Mouse (Mus musculus) cerebellum, adult 2 months (tissue): ENCODE data around the gene Gm35315. TPM values are rescaled to one million over a fixed set of nuclear protein-coding genes. Genes with fewer than 3 reads are reported as not detected.

ENCODE experiments used
- DNase-seq, 2 experiments: peaks; one replicate each; pipeline ENCODE4 v3.0.0; 2021
- H3K27ac ChIP-seq: fragments of 200-500 bp; 2 replicates; pipeline ENCODE4 v1.5.1; 2012; ENCODE audit warnings: low read length, control low read depth, inconsistent platforms; ENCODE audit not compliant: insufficient read depth
- H3K27me3 ChIP-seq: fragments of 200-500 bp; 2 replicates; pipeline ENCODE4 v1.6.1; 2012; ENCODE audit warnings: inconsistent platforms, mild to moderate bottlenecking, low read length, moderate library complexity; ENCODE audit not compliant: control insufficient read depth, insufficient read depth
- H3K4me1 ChIP-seq: fragments of 200-500 bp; 2 replicates; pipeline ENCODE4 v1.6.1; 2011; ENCODE audit warnings: low read length; ENCODE audit not compliant: control insufficient read depth, insufficient read depth
- H3K4me3 ChIP-seq: fragments of 200-500 bp; replicated peaks from 2 replicates; pipeline ENCODE3; 2011; ENCODE audit warnings: mild to moderate bottlenecking, low read depth, low read length, control low read depth; ENCODE audit not compliant: insufficient read depth
- CTCF ChIP-seq: fragments of 200-500 bp; IDR thresholded peaks from 2 replicates; pipeline ENCODE4 v1.5.1; 2011; ENCODE audit warnings: low read depth, mild to moderate bottlenecking, control low read depth, low read length, moderate library complexity, borderline replicate concordance; ENCODE audit not compliant: insufficient read depth
- POLR2A ChIP-seq: fragments of 200-500 bp; IDR thresholded peaks from 2 replicates; pipeline ENCODE4 v1.6.1; 2011; ENCODE audit warnings: low read length, control low read depth, borderline replicate concordance; ENCODE audit not compliant: insufficient read depth
- WGBS: fragments of 180-500 bp; shearing (Covaris S2); methylation state at CpG from one replicate; pipeline ENCODE4 v1.1.7; 2018; 5-methylcytosine and 5-hydroxymethylcytosine counted together
- polyA plus RNA-seq: library from polyadenylated mRNA; depleted of rRNA; stranded (reverse); fragments of >200 nt; gene quantifications from 2 replicates; pipeline ENCODE4 v1.2.3, GENCODE M21; 2012; rRNA removed

The Gm35315 gene
- polyA plus RNA-seq, 1 experiment = 0.79 TPM

DNA sequence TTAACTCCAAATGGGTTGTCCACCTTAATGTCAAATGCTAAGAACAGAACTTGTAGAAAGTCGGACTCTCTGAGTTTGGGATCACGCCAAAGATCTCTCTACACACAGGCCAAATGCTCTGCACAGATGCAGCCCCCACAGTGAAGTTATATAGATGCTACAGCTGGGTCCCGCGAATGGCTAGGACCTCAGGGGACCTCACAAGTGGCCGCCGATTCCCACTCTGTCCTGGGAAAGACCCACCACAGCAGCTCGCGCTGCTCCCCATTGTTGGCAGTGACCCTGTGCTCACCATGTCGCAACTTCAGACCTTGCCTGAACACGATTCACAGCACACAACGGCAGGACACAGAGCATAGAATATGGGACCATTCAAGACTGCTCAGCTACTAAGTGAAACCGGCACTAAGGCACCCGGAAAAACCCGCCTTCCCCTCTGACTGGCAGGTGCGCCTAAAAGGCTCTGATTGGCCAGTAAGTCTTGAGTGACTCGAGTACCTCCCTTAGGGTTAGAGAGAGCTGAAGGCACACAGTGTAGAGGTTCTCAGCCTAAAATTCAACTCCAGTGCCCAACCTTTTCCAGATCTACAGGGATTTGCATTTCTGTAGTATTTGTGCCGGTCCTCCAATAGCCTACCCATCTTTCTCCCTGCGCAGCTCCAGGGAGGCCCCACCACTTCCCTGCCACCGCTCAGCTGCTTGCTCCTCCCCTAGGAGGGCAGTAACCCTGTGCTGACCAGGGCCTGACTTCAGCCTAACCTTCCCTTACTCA, 36.4 kb downstream of the Gm35315 start:
- TF ChIP-seq CTCF = no peak
- TF ChIP-seq POLR2A = peak; percentile 42; the same call in 1 of the 2 replicates
- H3K4me1 ChIP-seq = no peaks in the 10 kb centered on the region
- peak overlapping the region; percentile 75 for H3K4me3 ChIP-seq
- H3K27me3 ChIP-seq = no peaks in the 10 kb centered on the region
- DNase-seq = peak; percentile 87
- H3K27ac ChIP-seq = peak overlapping the region; percentile 74; the same call in 1 of the 2 replicates
- 2% methylated on average over 19 of the region's 19 CpGs for WGBS

Other genes with a start within 250 kb of the Gm35315 start
- gene Gm15446, start 171.0 kb downstream of the Gm35315 start, polyA plus RNA-seq = 0.08 and 0.21 TPM in 2 replicates
- 37.5 and 38.5 TPM in 2 replicates for gene Zfp932, start 97.9 kb downstream of the Gm35315 start, polyA plus RNA-seq
- 1.6 and 2.1 TPM in 2 replicates for gene Gm17655, start 21.9 kb downstream of the Gm35315 start, polyA plus RNA-seq
- 7.2 and 7.8 TPM in 2 replicates for gene Plcxd1, start 5.5 kb upstream of the Gm35315 start, polyA plus RNA-seq
- gene Gtpbp6, start 13.8 kb upstream of the Gm35315 start, polyA plus RNA-seq = 145 and 152 TPM in 2 replicates
- 7.0 and 7.5 TPM in 2 replicates for gene Zfp605, start 15.7 kb upstream of the Gm35315 start, polyA plus RNA-seq
- 100 and 105 TPM in 2 replicates for gene Chfr, start 41.4 kb upstream of the Gm35315 start, polyA plus RNA-seq
- 21.7 and 22.5 TPM in 2 replicates for gene Golga3, start 82.3 kb upstream of the Gm35315 start, polyA plus RNA-seq
- 22.8 and 23.5 TPM in 2 replicates for gene Ankle2, start 136.6 kb upstream of the Gm35315 start, polyA plus RNA-seq
- gene Pgam5, start 175.5 kb upstream of the Gm35315 start, polyA plus RNA-seq = 39.7 and 41.6 TPM in 2 replicates
- 9.5 and 9.9 TPM in 2 replicates for gene Pxmp2, start 191.8 kb upstream of the Gm35315 start, polyA plus RNA-seq
- 1.3 and 1.6 TPM in 2 replicates for gene Pole, start 191.9 kb upstream of the Gm35315 start, polyA plus RNA-seq
- 0.26 and 0.32 TPM in 2 replicates for gene P2rx2, start 248.8 kb upstream of the Gm35315 start, polyA plus RNA-seq